Mouse (Mus musculus): ENCODE measurements at regions not wholly inside any gene's neighbourhood (a gene's known extent, or its start where the extent isn't known, plus 50 kb on each side); places are given as distances from the start of the nearest gene placed in this dataset.

DNA sequence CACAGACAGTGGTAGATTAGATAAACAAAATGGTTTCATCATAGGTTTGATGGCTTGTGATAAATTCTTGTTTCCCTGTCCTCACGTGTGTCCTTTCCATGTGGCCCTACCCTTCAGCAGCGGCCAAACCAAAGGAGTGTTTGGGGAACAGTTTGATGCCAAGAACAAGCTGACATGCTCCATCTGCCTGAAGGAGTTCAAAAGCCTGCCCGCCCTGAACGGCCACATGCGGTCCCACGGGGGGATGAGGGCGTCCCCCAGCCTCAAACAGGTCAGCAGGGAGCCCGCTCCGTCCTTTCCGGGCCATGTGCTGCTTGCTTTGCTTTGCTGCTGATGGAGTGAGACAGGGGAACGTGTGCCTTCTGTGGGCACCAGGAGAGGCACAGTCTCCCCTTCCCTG is 51.0 kb upstream of the Mrps10 start:
- Histone ChIP-seq H3K4me3 (replicated peaks; ENCODE audit: low read length) (no peak overlapping the region), H3K27ac (replicated peaks; ENCODE audit: low read depth, low read length) (no peak overlapping the region), H3K4me1 (ENCODE audit: control insufficient read depth, insufficient read depth, low read length) (no peaks in the 10 kb centered on the region), H3K27me3 (ENCODE audit: control insufficient read depth, insufficient read depth, low read length) (no peaks in the 10 kb centered on the region), H3K36me3 (ENCODE audit: control insufficient read depth, insufficient read depth, low read length) (peaks cover 59% of the 10 kb centered on the region), H3K4me2 (replicated peaks; ENCODE audit: low read depth, low read length, severe bottlenecking) (no peak overlapping the region), H3K9ac (ENCODE audit: low read depth, low read length, severe bottlenecking) (no peak overlapping the region), H3K9me3 (ENCODE audit: control insufficient read depth, low read length) (no peaks in the 10 kb centered on the region)
- no peak for ATAC-seq (ENCODE audit: low FRiP score, low read depth)
- no peak for DNase-seq (ENCODE audit: low spot score)
- 93% methylated on average over 11 of the region's 11 CpGs for WGBS
- no peak for TF ChIP-seq POLR2A (IDR thresholded peaks at IDR 0.05; ENCODE audit: borderline replicate concordance, extremely low read depth, insufficient read depth, insufficient read length)

DNA sequence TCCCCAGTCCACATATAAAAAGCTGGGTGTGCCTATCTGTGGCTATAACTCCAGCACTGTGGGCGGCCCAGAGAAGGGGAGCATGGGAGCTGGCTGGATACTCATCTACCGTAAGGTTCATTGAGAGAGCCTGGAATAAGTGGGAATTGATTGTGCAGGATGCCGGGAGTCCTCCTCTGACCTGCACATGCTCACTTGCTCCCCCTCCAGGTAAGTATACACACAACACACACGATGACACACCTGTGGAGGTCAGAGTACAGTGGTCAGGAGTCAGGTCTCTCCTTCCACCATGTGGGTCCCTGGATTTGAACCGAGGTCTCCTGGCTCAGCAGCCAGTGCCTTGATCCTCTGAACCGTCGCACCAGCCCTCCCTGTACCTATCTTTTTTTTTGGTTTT is 55.5 kb upstream of the Mrps10 start:
- Histone ChIP-seq H3K27ac (replicated peaks; ENCODE audit: low read depth, low read length) (no peak overlapping the region), H3K4me3 (replicated peaks; ENCODE audit: low read length) (no peak overlapping the region), H3K9ac (ENCODE audit: low read depth, low read length, severe bottlenecking) (no peak overlapping the region), H3K27me3 (ENCODE audit: control insufficient read depth, insufficient read depth, low read length) (no peaks in the 10 kb centered on the region), H3K9me3 (ENCODE audit: control insufficient read depth, low read length) (no peaks in the 10 kb centered on the region), H3K36me3 (ENCODE audit: control insufficient read depth, insufficient read depth, low read length) (peaks cover 43% of the 10 kb centered on the region), H3K4me2 (replicated peaks; ENCODE audit: low read depth, low read length, severe bottlenecking) (no peak overlapping the region), H3K4me1 (ENCODE audit: control insufficient read depth, insufficient read depth, low read length) (no peaks in the 10 kb centered on the region)
- TF ChIP-seq POLR2A (IDR thresholded peaks at IDR 0.05; ENCODE audit: borderline replicate concordance, extremely low read depth, insufficient read depth, insufficient read length), result no peak
- no peak for ATAC-seq (ENCODE audit: low FRiP score, low read depth)
- 96% methylated on average over 7 of the region's 7 CpGs for WGBS
- no peak for DNase-seq (ENCODE audit: low spot score)

DNA sequence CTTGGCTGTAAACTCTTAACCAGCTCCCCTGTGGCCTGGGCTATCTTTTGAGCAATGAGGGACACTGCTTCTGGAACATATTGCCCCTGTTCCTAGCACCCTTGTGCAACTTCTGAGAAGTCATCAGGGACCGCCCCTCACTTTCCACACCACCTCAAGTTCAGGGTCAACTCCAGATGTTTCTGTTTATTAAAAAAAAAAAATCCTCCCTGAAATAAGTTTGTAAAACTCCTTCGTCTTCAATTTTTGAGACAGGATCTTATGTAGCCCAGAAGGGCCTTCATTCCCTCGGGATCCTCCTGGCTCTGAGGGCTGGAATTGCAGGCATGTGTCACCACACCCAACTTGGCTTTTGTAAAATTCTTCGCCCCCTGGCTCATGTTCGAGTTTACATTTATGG is 57.4 kb upstream of the Mrps10 start:
- no peak for TF ChIP-seq POLR2A (IDR thresholded peaks at IDR 0.05; ENCODE audit: borderline replicate concordance, extremely low read depth, insufficient read depth, insufficient read length)
- ATAC-seq (ENCODE audit: low FRiP score, low read depth) (no peak), DNase-seq (ENCODE audit: low spot score) (peak; percentile 25)
- Histone ChIP-seq H3K4me2 (replicated peaks; ENCODE audit: low read depth, low read length, severe bottlenecking) (no peak overlapping the region), H3K9ac (ENCODE audit: low read depth, low read length, severe bottlenecking) (no peak overlapping the region), H3K4me1 (ENCODE audit: control insufficient read depth, insufficient read depth, low read length) (no peaks in the 10 kb centered on the region), H3K4me3 (replicated peaks; ENCODE audit: low read length) (no peak overlapping the region), H3K27ac (replicated peaks; ENCODE audit: low read depth, low read length) (no peak overlapping the region), H3K36me3 (ENCODE audit: control insufficient read depth, insufficient read depth, low read length) (peaks cover 35% of the 10 kb centered on the region), H3K9me3 (ENCODE audit: control insufficient read depth, low read length) (no peaks in the 10 kb centered on the region), H3K27me3 (ENCODE audit: control insufficient read depth, insufficient read depth, low read length) (no peaks in the 10 kb centered on the region)
- 73% methylated on average over 5 of the region's 5 CpGs for WGBS

DNA sequence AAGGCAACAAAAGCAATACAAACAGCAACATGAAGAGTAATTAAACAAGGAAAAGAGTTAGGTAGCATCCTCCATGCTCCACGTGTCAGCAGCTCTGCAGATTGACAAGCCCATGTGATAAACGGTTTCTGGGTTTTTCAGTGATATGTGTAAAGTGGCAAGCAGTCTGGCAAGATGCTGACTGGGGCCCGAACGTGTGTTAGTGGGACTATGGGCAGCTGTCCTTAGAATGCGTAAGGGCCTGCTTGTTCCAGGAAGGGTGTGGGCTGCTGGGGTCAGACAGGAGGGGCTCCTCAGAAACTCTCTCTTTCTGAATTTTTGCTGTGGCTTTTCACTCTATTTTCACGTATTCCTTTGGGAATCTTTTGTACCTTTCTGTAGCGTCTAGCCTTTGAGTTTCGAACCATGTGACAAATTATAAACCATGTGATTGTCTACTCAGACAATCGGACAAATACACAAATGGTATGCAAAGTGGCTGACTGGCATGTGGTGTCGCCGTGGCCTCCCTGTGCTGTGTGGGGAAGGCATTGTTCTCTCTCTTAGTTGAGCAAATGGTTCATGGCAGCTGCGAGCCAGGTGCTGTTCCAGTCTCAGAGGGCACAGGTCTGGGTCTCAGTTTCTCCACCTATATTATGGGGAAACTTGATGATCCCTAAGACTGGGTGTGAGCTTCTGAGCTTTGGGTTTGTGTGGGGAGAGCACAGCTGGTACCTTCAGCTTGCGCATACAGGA is 62.5 kb upstream of the Mrps10 start:
- Histone ChIP-seq H3K9ac (ENCODE audit: low read depth, low read length, severe bottlenecking) (no peak overlapping the region), H3K4me1 (ENCODE audit: control insufficient read depth, insufficient read depth, low read length) (no peaks in the 10 kb centered on the region), H3K27ac (replicated peaks; ENCODE audit: low read depth, low read length) (no peak overlapping the region), H3K36me3 (ENCODE audit: control insufficient read depth, insufficient read depth, low read length) (peaks cover 5% of the 10 kb centered on the region; the same call in 1 of the 2 replicates), H3K4me2 (replicated peaks; ENCODE audit: low read depth, low read length, severe bottlenecking) (no peak overlapping the region), H3K9me3 (ENCODE audit: control insufficient read depth, low read length) (no peaks in the 10 kb centered on the region), H3K27me3 (ENCODE audit: control insufficient read depth, insufficient read depth, low read length) (no peaks in the 10 kb centered on the region), H3K4me3 (replicated peaks; ENCODE audit: low read length) (no peak overlapping the region)
- DNase-seq (ENCODE audit: low spot score), result no peak
- no peak for ATAC-seq (ENCODE audit: low FRiP score, low read depth)
- no peak for TF ChIP-seq POLR2A (IDR thresholded peaks at IDR 0.05; ENCODE audit: borderline replicate concordance, extremely low read depth, insufficient read depth, insufficient read length)
- whole genome bisulfite sequencing, result 84% methylated on average over 13 of the region's 13 CpGs

DNA sequence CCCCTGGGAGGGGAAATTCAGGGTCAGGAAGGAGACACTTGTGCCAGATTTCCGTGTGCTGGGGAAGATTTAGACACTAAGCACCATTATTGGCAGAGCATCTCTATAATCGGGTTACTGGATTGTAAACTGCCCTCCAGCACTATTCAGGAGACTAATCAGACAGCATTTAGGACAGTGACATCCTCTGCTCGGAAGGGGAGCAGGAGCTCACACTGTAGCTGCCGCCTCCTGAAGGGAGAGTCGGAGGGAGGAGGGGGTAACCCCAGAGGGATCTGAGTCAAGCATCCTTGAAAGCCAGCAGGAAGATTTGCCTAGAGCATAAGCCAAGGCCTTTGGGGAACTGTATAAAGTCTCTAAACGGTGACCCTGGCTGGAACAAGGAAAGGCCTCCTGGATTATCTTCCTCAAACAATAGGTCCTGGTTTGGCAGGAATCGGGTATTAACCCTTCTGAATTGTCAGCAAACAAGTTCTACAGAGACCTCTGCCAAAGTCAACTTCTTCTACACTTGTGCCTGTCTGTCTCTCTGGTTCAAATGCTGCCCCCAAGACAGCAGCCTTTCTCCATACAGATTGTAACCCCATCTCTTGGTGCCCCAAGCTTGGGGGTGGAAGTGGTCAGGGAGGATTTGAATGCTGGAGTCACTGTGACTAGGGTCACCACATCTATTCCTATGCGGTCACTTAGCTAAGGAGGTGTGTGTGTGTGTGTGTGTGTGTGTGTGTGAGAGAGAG is 64.1 kb upstream of the Mrps10 start:
- Histone ChIP-seq H3K9me3 (ENCODE audit: control insufficient read depth, low read length) (no peaks in the 10 kb centered on the region), H3K4me3 (replicated peaks; ENCODE audit: low read length) (no peak overlapping the region), H3K36me3 (ENCODE audit: control insufficient read depth, insufficient read depth, low read length) (peaks cover 5% of the 10 kb centered on the region; the same call in 1 of the 2 replicates), H3K9ac (ENCODE audit: low read depth, low read length, severe bottlenecking) (no peak overlapping the region), H3K27ac (replicated peaks; ENCODE audit: low read depth, low read length) (no peak overlapping the region), H3K4me1 (ENCODE audit: control insufficient read depth, insufficient read depth, low read length) (no peaks in the 10 kb centered on the region), H3K27me3 (ENCODE audit: control insufficient read depth, insufficient read depth, low read length) (no peaks in the 10 kb centered on the region), H3K4me2 (replicated peaks; ENCODE audit: low read depth, low read length, severe bottlenecking) (no peak overlapping the region)
- no peak for TF ChIP-seq POLR2A (IDR thresholded peaks at IDR 0.05; ENCODE audit: borderline replicate concordance, extremely low read depth, insufficient read depth, insufficient read length)
- DNase-seq (ENCODE audit: low spot score) (no peak), ATAC-seq (ENCODE audit: low FRiP score, low read depth) (no peak)
- WGBS, result 61% methylated on average over 8 of the region's 8 CpGs
